8 mouse cellular contexts compared by ENCODE assay signal in genomic region chr19:42744162-42744586, GRCm38 (mm10). TPM values are rescaled to one million over a fixed set of nuclear protein-coding genes. Genes with fewer than 3 reads are reported as not detected.
DNase-seq lines count a peak whose midpoint lies in the region; ATAC-seq and TF ChIP-seq lines count a peak whose summit lies in the region.

No protein-coding gene starts in this region.

- no peaks in the 10 kb centered on the region for H3K4me1 ChIP-seq in ES-E14 (ENCODE audit: control insufficient read depth in 2 of 2, insufficient read depth in 2 of 2, low read length in 2 of 2, poor library complexity in 1 of 2)
- H3K4me1 ChIP-seq in forebrain, embryonic 10.5 days: peaks cover 17% of the 10 kb centered on the region
- H3K4me1 ChIP-seq in heart, embryonic 16.5 days (ENCODE audit: control insufficient read depth, insufficient read depth, low read length): peaks cover 6% of the 10 kb centered on the region; the same call in 1 of the 2 replicates
- H3K4me1 ChIP-seq in liver, embryonic 15.5 days (replicated peaks): peaks cover 31% of the 10 kb centered on the region
- peaks cover 5% of the 10 kb centered on the region; the same call in 1 of the 2 replicates for H3K4me1 ChIP-seq in neural tube, embryonic 12.5 days

- no peak overlapping the region for H3K9ac ChIP-seq in ES-E14 (ENCODE audit: insufficient read depth, low read depth, low read length, poor library complexity, severe bottlenecking)
- no peak overlapping the region for H3K9ac ChIP-seq in heart, embryonic 16.5 days (ENCODE audit: low read length)
- no peak overlapping the region; the same call in 1 of the 2 replicates for H3K9ac ChIP-seq in liver, embryonic 15.5 days
- H3K9ac ChIP-seq in neural tube, embryonic 12.5 days: no peak overlapping the region

- H3K27me3 ChIP-seq in forebrain, embryonic 10.5 days (ENCODE audit: poor library complexity, severe bottlenecking): no peaks in the 10 kb centered on the region
- no peaks in the 10 kb centered on the region for H3K27me3 ChIP-seq in heart, embryonic 16.5 days (ENCODE audit: control insufficient read depth, insufficient read depth, low read length)
- no peaks in the 10 kb centered on the region for H3K27me3 ChIP-seq in liver, embryonic 15.5 days
- H3K27me3 ChIP-seq in neural tube, embryonic 12.5 days (replicated peaks): 0 out of 2 replicates have a peak, but pooled peaks cover 7% of the 10 kb centered on the region

- no peaks in the 10 kb centered on the region for H3K36me3 ChIP-seq in ES-E14 (ENCODE audit: control insufficient read depth, insufficient read depth, low read length, poor library complexity, severe bottlenecking)
- no peaks in the 10 kb centered on the region for H3K36me3 ChIP-seq in forebrain, embryonic 10.5 days (replicated peaks)
- no peaks in the 10 kb centered on the region for H3K36me3 ChIP-seq in heart, embryonic 16.5 days (ENCODE audit: control insufficient read depth, insufficient read depth)
- no peaks in the 10 kb centered on the region for H3K36me3 ChIP-seq in liver, embryonic 15.5 days (replicated peaks)
- no peaks in the 10 kb centered on the region for H3K36me3 ChIP-seq in neural tube, embryonic 12.5 days

- in situ Hi-C loops in ES-E14 (cut with MboI; ENCODE audit: low sequenced_read_pairs in 2 of 2, unreplicated experiment in 2 of 2): no loop called here

- H3K4me2 ChIP-seq in heart, embryonic 16.5 days (ENCODE audit: low read depth, low read length): no peak overlapping the region
- H3K4me2 ChIP-seq in liver, embryonic 15.5 days: 0 out of 2 replicates have a peak overlapping the region, but pooled peaks have one; percentile 49
- no peak overlapping the region for H3K4me2 ChIP-seq in neural tube, embryonic 12.5 days (replicated peaks)

- H3K9me3 ChIP-seq in ES-E14 (ENCODE audit: control insufficient read depth, insufficient read depth, low read depth, low read length): no peaks in the 10 kb centered on the region
- no peaks in the 10 kb centered on the region for H3K9me3 ChIP-seq in forebrain, embryonic 10.5 days
- H3K9me3 ChIP-seq in heart, embryonic 16.5 days (replicated peaks; ENCODE audit: control insufficient read depth, low read length): no peaks in the 10 kb centered on the region
- no peaks in the 10 kb centered on the region for H3K9me3 ChIP-seq in liver, embryonic 15.5 days (replicated peaks)
- no peaks in the 10 kb centered on the region for H3K9me3 ChIP-seq in neural tube, embryonic 12.5 days

- DNase-seq in ES-E14 (ENCODE audit: low read depth, low spot score): no peak
- DNase-seq in adrenal gland, postnatal 14 days: peak; percentile 80
- peak; percentile 35 for DNase-seq in forebrain, embryonic 10.5 days (ENCODE audit: extremely low spot score, low spot score)
- peak; percentile 78 to 83 for DNase-seq in kidney, postnatal 4 days
- no peak for DNase-seq in natural killer cell, adult 2 months (ENCODE audit: low spot score in 2 of 2)

- WGBS in forebrain, embryonic 10.5 days: 41% methylated on average over 4 of the region's 4 CpGs
- WGBS in heart, embryonic 16.5 days: 11% methylated on average over 4 of the region's 4 CpGs
- WGBS in liver, embryonic 15.5 days (ENCODE audit: insufficient replicate concordance): 9% methylated on average over 4 of the region's 4 CpGs
- 35% methylated on average over 4 of the region's 4 CpGs for WGBS in neural tube, embryonic 12.5 days

- H3K4me3 ChIP-seq in ES-E14 (ENCODE audit: insufficient read depth in 1 of 2, low read depth in 1 of 2, low read length in 2 of 2, poor library complexity in 1 of 2, severe bottlenecking in 1 of 2): no peak overlapping the region
- H3K4me3 ChIP-seq in forebrain, embryonic 10.5 days: no peak overlapping the region
- no peak overlapping the region for H3K4me3 ChIP-seq in heart, embryonic 16.5 days (ENCODE audit: low read length)
- no peak overlapping the region for H3K4me3 ChIP-seq in liver, embryonic 15.5 days (replicated peaks)
- no peak overlapping the region for H3K4me3 ChIP-seq in neural tube, embryonic 12.5 days

- no peak overlapping the region for H3K27ac ChIP-seq in ES-E14 (ENCODE audit: insufficient read depth, low read depth, low read length, poor library complexity, severe bottlenecking)
- H3K27ac ChIP-seq in forebrain, embryonic 10.5 days: no peak overlapping the region
- no peak overlapping the region for H3K27ac ChIP-seq in heart, embryonic 16.5 days (ENCODE audit: low read length)
- no peak overlapping the region for H3K27ac ChIP-seq in liver, embryonic 15.5 days (replicated peaks)
- no peak overlapping the region for H3K27ac ChIP-seq in neural tube, embryonic 12.5 days

- ATAC-seq in heart, embryonic 16.5 days (replicated peaks; ENCODE audit: extremely low read depth, insufficient read depth, low FRiP score): peak; percentile 77; the same call in 1 of the 2 replicates
- peak; percentile 69 for ATAC-seq in liver, embryonic 15.5 days (ENCODE audit: insufficient read depth)
- peak; percentile 73 for ATAC-seq in neural tube, embryonic 12.5 days (ENCODE audit: low FRiP score, low read depth)

TF ChIP-seq in ES-E14, 5 proteins besides CTCF, POLR2A, EP300 and RAD21:
- TF ChIP-seq CHD2 (IDR thresholded peaks at IDR 0.05; ENCODE audit: low read depth, low read length) (no peak), ZC3H11A (IDR thresholded peaks at IDR 0.05; ENCODE audit: borderline replicate concordance, low read depth, low read length) (0 out of 2 replicates have a peak, but pooled peaks have one; percentile 34)

RNA-seq across cellular contexts. Expression of gene Pyroxd2, which starts 8.4 kb away (rescaled TPM):
- 0.26 TPM in 1 of 2 replicates, not detected in the other for total RNA-seq in ES-E14 (2012; rRNA removed)
- 18.5 and 19.8 TPM in 2 replicates for total RNA-seq in adrenal gland, postnatal 14 days (2021)
- 0.29 and 0.63 TPM in 2 replicates for polyA plus RNA-seq in forebrain, embryonic 10.5 days (2016; fragmentation: Nextera tagmentation; extraction: Ambion mirVana)
- polyA plus RNA-seq in heart, embryonic 16.5 days (2015; fragmentation: Nextera tagmentation; extraction: Ambion mirVana): 5.5 TPM in 2 replicates
- 3.5 and 4.2 TPM in 2 replicates for polyA plus RNA-seq in liver, embryonic 15.5 days (2015; fragmentation: Nextera tagmentation; extraction: Ambion mirVana)
- polyA plus RNA-seq in neural tube, embryonic 12.5 days (2016; fragmentation: Nextera tagmentation; extraction: Ambion mirVana): 1.2 and 1.9 TPM in 2 replicates

RNA-seq across cellular contexts. Expression of gene Hps1, which starts 35.6 kb away (rescaled TPM):
- total RNA-seq in ES-E14 (2012; rRNA removed): 13.1 and 17.3 TPM in 2 replicates
- total RNA-seq in adrenal gland, postnatal 14 days (2021): 18.9 and 19.8 TPM in 2 replicates
- polyA plus RNA-seq in forebrain, embryonic 10.5 days (2016; fragmentation: Nextera tagmentation; extraction: Ambion mirVana): 21.1 and 21.8 TPM in 2 replicates
- 6.7 and 6.8 TPM in 2 replicates for polyA plus RNA-seq in heart, embryonic 16.5 days (2015; fragmentation: Nextera tagmentation; extraction: Ambion mirVana)
- polyA plus RNA-seq in liver, embryonic 15.5 days (2015; fragmentation: Nextera tagmentation; extraction: Ambion mirVana): 7.1 and 7.4 TPM in 2 replicates
- polyA plus RNA-seq in neural tube, embryonic 12.5 days (2016; fragmentation: Nextera tagmentation; extraction: Ambion mirVana): 13.7 and 16.9 TPM in 2 replicates

Comparison
In these comparisons a context has a peak if more than half of its experiments do, and no peak if none do; other contexts are left out.
1. DNase-seq: peak in adrenal gland, postnatal 14 days (single experiment), forebrain, embryonic 10.5 days (single experiment) and kidney, postnatal 4 days (2 of 2); none in ES-E14 (single experiment) and natural killer cell, adult 2 months (0 of 2).
2. Peak in every context shown above with its lines, with median percentiles within 50 percentile points of each other: ATAC-seq.